Mouse (Mus musculus) midbrain, embryonic 15.5 days (tissue): ENCODE results near the gene Mc3r. TPM values are rescaled to one million over a fixed set of nuclear protein-coding genes. Genes with fewer than 3 reads are reported as not detected.

Experiments used
- ATAC-seq: fragments of 200-750 bp; cut with Nextera tagmentation; replicated peaks from 2 replicates; pipeline ENCODE4 v1.8.0; 2017; ENCODE audit warnings: moderate TSS enrichment
- H3K27ac ChIP-seq: fragments of 300-500 bp; sonication (generic); 2 replicates; pipeline ENCODE4 v1.5.1; 2015; ENCODE audit warnings: mild to moderate bottlenecking, inconsistent platforms
- H3K27me3 ChIP-seq: fragments of 300-500 bp; sonication (generic); replicated peaks from 2 replicates; pipeline ENCODE4 v1.6.1; 2015; ENCODE audit warnings: inconsistent platforms
- H3K36me3 ChIP-seq: fragments of 300-500 bp; sonication (generic); replicated peaks from 2 replicates; pipeline ENCODE4 v1.6.1; 2015; ENCODE audit warnings: inconsistent platforms
- H3K4me1 ChIP-seq: fragments of 300-500 bp; sonication (generic); 2 replicates; pipeline ENCODE4 v1.6.1; 2015; ENCODE audit warnings: inconsistent platforms
- H3K4me2 ChIP-seq: fragments of 300-500 bp; sonication (generic); 2 replicates; pipeline ENCODE4 v1.6.1; 2015; ENCODE audit warnings: inconsistent platforms, mild to moderate bottlenecking, moderate library complexity
- H3K4me3 ChIP-seq: fragments of 300-500 bp; sonication (generic); 2 replicates; pipeline ENCODE4 v1.5.1; 2015; ENCODE audit warnings: mild to moderate bottlenecking, inconsistent platforms
- H3K9ac ChIP-seq: fragments of 300-500 bp; sonication (generic); 2 replicates; pipeline ENCODE4 v1.6.1; 2015; ENCODE audit warnings: mild to moderate bottlenecking, inconsistent platforms
- H3K9me3 ChIP-seq: fragments of 300-500 bp; sonication (generic); 2 replicates; pipeline ENCODE4 v1.6.1; 2016; ENCODE audit warnings: inconsistent platforms
- WGBS: fragments of 180-500 bp; shearing (Covaris S2); methylation state at CpG from one replicate; pipeline ENCODE4 v1.1.7; 2015; ENCODE audit warnings: mixed read lengths; 5-methylcytosine and 5-hydroxymethylcytosine counted together
- polyA plus RNA-seq: library from polyadenylated mRNA; unstranded; fragments of >200 nt; fragmentation: Nextera tagmentation; extraction: Ambion mirVana; gene quantifications from 2 replicates; pipeline ENCODE4 v1.2.1, GENCODE M21; 2015

The Mc3r gene
- polyA plus RNA-seq, 1 experiment from 2014 or later = 0.39 TPM

DNA sequence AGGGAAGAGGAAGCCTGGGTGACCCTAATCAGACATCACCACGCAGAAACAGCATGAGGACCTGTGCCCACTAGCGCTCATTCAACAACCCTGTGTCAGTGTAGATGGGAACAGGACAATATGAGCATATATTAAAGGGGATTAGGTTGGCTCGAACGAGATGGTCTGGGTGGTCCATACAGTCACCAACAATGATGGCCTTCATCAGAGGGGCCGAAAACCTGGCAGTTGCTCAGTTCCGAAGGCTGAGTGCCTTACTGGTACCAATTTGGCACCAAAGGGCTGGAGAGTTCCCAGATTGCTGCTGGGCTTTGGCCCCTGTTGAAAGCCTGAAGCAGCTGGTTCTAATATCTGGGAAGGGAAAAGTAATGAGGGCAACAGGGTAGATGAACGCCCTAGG, 25.4 kb upstream of the Mc3r start:
- H3K9me3 ChIP-seq = no peaks in the 10 kb centered on the region
- no peaks in the 10 kb centered on the region for H3K36me3 ChIP-seq
- H3K4me2 ChIP-seq = no peak overlapping the region
- no peak overlapping the region for H3K27ac ChIP-seq
- H3K9ac ChIP-seq = no peak overlapping the region
- peak; percentile 34; the same call in 1 of the 2 replicates for ATAC-seq
- no peak overlapping the region for H3K4me3 ChIP-seq
- H3K27me3 ChIP-seq = peaks cover 16% of the 10 kb centered on the region
- H3K4me1 ChIP-seq = no peaks in the 10 kb centered on the region
- 78% methylated on average over 7 of the region's 7 CpGs for WGBS

DNA sequence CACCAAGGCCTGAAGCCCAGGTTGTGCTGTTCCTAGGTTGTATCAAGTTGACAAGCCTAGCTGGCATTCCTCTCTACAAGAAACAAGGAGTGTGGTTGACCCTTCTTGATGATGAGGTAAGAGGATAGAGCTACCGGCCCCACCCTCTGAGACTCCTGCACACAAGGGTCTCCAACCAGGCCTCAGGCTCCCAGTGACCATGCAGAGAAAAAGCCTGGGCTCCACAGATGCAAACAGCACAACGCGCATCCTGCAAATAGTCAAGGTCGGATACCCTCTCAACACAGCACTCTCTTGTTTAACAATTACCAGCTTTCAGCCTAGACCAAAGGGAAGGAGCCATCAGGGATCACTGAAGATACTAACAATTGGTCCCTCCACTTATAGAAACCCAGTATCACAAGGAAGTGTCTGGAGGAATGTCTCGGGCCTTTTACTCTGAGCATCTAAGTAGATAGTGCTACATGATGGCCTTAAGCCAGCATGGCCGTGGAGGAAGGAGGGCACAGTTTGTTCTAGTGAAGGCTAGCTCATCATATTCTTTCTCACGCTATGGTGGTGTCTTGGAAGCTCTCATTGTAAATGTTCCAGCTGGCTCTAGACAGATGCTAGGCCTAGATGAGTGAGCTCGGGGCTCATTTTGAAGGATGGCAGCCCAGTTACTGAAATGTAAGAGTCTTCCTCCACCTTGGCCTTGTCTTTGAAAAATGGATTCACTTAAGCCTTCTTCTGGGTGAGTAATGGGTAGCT, 24.7 kb upstream of the Mc3r start:
- Histone ChIP-seq H3K9me3 (no peaks in the 10 kb centered on the region), H3K9ac (no peak overlapping the region), H3K27me3 (peaks cover 16% of the 10 kb centered on the region), H3K4me3 (no peak overlapping the region), H3K27ac (no peak overlapping the region), H3K4me1 (no peaks in the 10 kb centered on the region), H3K36me3 (no peaks in the 10 kb centered on the region), H3K4me2 (no peak overlapping the region)
- ATAC-seq = no peak
- WGBS = 91% methylated on average over 8 of the region's 8 CpGs

DNA sequence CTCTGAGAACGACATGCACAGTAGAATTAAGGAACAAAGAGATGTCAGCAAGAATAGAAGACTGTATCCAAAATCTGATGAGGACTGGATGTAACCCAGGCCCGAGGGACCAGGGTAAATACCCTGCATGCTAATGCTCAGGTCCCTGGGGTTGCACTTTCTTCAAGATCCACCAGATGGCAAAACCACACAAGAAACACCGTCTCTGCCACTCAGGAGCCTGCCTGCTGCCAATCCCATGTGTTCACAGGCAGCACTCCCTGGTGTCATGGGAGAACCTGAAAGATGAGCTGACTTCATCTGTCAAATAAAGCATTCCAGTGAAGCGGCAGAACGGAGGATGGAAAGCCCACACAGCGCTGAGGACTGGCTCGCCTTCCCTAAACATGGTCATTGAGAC, 21.3 kb upstream of the Mc3r start:
- H3K9ac ChIP-seq = no peak overlapping the region
- no peak overlapping the region for H3K27ac ChIP-seq
- H3K36me3 ChIP-seq = no peaks in the 10 kb centered on the region
- peak; percentile 73 for ATAC-seq
- H3K27me3 ChIP-seq = peaks cover 16% of the 10 kb centered on the region
- no peak overlapping the region for H3K4me3 ChIP-seq
- H3K4me1 ChIP-seq = no peaks in the 10 kb centered on the region
- no peak overlapping the region for H3K4me2 ChIP-seq
- no peaks in the 10 kb centered on the region for H3K9me3 ChIP-seq
- 28% methylated on average over 7 of the region's 7 CpGs for WGBS

DNA sequence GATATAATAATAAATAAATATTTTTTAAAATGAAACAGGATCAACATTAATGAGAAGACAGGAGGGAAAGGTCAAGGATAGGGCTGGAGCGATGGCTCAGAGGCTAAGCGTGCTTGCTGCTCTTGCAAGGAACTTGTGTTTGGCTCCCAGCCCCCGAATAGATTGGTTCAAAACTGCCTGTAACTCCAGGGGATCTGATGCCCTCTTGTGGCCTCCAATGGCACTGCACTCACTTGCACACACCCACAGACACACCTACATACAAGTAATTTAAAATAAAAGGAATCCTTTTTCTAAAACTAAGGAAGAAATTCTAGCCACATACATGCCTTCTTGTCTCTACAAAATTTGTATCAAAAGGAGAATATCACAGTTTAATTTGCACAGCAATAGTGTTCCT, 20.5 kb upstream of the Mc3r start:
- WGBS = 96% methylated on average over 3 of the region's 3 CpGs
- peaks cover 12% of the 10 kb centered on the region for H3K27me3 ChIP-seq
- ATAC-seq = no peak
- no peak overlapping the region for H3K27ac ChIP-seq
- H3K4me2 ChIP-seq = no peak overlapping the region
- H3K4me3 ChIP-seq = no peak overlapping the region
- H3K4me1 ChIP-seq = no peaks in the 10 kb centered on the region
- no peak overlapping the region for H3K9ac ChIP-seq
- H3K9me3 ChIP-seq = no peaks in the 10 kb centered on the region
- no peaks in the 10 kb centered on the region for H3K36me3 ChIP-seq

DNA sequence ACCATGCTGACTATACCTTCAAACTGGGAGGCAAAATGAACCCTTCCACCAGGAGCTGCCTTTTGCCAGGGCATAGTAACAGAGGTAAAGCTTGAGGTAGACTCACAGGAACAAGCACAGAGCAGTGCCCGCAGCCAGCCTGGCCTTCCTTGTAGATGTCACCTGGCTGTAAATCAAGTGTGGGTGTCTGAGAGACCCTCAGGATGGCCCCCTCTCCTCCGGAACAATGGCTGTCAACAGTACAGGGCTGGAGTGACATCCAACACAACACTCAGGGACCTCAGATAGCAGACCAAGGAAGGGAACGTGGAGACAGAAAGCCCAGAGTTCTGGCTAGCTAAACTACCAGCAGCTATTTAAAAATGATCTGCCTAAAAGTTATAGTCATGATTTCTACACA, 19.1 kb upstream of the Mc3r start:
- no peaks in the 10 kb centered on the region for H3K27me3 ChIP-seq
- H3K4me1 ChIP-seq = no peaks in the 10 kb centered on the region
- ATAC-seq = no peak
- no peak overlapping the region for H3K9ac ChIP-seq
- no peaks in the 10 kb centered on the region for H3K9me3 ChIP-seq
- H3K27ac ChIP-seq = no peak overlapping the region
- H3K36me3 ChIP-seq = no peaks in the 10 kb centered on the region
- no peak overlapping the region for H3K4me2 ChIP-seq
- WGBS = 46% methylated on average over 3 of the region's 3 CpGs
- H3K4me3 ChIP-seq = no peak overlapping the region

DNA sequence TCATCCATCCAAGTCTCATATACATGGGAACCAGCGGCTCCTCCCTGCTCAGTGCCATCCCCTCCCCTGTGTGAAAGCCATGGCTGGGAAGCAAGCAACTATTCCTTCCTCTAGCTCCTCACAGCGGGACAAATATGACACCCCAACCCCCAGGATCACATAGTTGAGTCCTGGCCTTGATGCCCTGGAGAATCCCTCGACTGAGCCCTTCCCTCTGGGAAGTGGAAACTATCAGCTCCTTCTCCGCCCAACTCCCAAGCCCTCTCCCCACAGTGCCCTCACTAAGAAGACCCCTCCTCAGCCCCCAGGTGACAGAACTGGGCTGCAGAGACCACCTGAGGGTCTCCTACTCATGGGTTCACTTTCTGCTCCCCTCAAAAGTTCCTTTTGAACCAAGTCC, 18.2 kb upstream of the Mc3r start:
- no peaks in the 10 kb centered on the region for H3K4me1 ChIP-seq
- WGBS = 62% methylated on average over 4 of the region's 4 CpGs
- H3K36me3 ChIP-seq = no peaks in the 10 kb centered on the region
- no peak for ATAC-seq
- H3K27ac ChIP-seq = no peak overlapping the region
- H3K9ac ChIP-seq = no peak overlapping the region
- H3K27me3 ChIP-seq = no peaks in the 10 kb centered on the region
- H3K4me3 ChIP-seq = no peak overlapping the region
- H3K4me2 ChIP-seq = no peak overlapping the region
- H3K9me3 ChIP-seq = no peaks in the 10 kb centered on the region

DNA sequence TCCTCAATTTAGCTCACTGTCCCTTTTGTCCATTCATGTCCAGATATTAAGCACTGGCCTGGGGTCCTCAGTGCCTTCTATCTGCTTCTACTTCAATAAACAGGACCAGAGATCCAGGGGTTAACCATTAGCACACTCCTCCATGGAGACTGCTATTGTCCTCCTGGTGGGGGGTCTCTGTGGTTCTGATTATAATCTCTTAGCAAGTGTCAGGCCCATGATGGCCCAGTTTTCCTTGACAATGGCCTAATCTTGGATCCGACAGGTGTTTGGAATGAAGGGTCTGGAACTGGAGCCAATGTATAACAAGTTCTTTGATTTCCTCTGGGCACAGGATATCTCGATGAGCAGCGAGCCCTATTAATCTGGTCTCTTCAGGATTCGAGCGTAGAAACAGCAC, 10.1 kb upstream of the Mc3r start:
- H3K27me3 ChIP-seq = no peaks in the 10 kb centered on the region; the same call in 1 of the 2 replicates
- H3K4me3 ChIP-seq = no peak overlapping the region
- H3K36me3 ChIP-seq = no peaks in the 10 kb centered on the region
- H3K4me2 ChIP-seq = no peak overlapping the region
- H3K27ac ChIP-seq = no peak overlapping the region
- no peak overlapping the region for H3K9ac ChIP-seq
- WGBS = 66% methylated on average over 5 of the region's 5 CpGs
- no peaks in the 10 kb centered on the region for H3K9me3 ChIP-seq
- no peak for ATAC-seq
- H3K4me1 ChIP-seq = no peaks in the 10 kb centered on the region

DNA sequence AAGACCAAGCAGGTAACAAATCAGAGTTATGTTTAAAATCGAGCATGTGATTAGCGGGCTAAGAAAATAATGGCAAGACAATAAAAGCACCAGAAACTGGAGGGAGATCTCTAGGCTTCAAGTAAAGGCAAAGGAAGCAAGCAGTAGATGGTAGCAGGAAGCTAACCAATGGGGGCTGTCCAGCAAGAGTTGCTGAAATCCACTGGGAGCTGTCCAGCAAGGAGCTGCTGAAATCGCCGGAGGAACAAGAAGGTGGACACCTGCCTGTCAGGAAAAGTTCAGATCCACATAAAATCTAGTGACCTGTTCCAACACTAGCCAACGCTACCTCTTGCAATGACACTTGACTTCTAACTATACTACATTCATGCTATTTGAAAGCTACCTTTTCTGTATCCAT, 7.3 kb upstream of the Mc3r start:
- Histone ChIP-seq H3K4me3 (no peak overlapping the region), H3K27ac (no peak overlapping the region), H3K36me3 (no peaks in the 10 kb centered on the region), H3K9ac (no peak overlapping the region), H3K9me3 (no peaks in the 10 kb centered on the region), H3K4me2 (no peak overlapping the region), H3K27me3 (peaks cover 4% of the 10 kb centered on the region; the same call in 1 of the 2 replicates), H3K4me1 (no peaks in the 10 kb centered on the region)
- WGBS = 24% methylated on average over 5 of the region's 5 CpGs
- no peak for ATAC-seq

DNA sequence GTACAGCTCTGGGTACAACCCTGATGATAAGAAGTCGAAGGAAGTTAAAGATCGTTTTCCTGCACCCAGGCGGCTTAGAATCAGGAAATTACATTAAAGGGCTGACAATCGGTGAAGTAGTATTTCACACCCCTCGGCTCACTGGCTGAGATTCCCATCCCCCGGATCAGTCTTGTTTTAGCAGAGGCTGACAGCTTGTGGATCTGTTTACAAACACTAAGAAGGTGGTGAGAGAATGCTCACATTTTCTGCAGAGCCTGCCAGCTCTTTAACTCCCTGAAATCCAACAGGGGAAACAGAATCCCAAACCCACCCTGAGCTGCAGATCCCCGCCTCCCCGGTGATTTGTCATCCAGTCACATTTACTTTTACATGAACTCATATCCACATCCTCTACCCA, 2.8 kb upstream of the Mc3r start:
- Histone ChIP-seq H3K9ac (no peak overlapping the region), H3K27me3 (peaks cover 15% of the 10 kb centered on the region), H3K27ac (no peak overlapping the region), H3K9me3 (no peaks in the 10 kb centered on the region), H3K4me2 (no peak overlapping the region), H3K36me3 (no peaks in the 10 kb centered on the region), H3K4me1 (peaks cover 5% of the 10 kb centered on the region), H3K4me3 (no peak overlapping the region)
- ATAC-seq = no peak
- 76% methylated on average over 8 of the region's 8 CpGs for WGBS

DNA sequence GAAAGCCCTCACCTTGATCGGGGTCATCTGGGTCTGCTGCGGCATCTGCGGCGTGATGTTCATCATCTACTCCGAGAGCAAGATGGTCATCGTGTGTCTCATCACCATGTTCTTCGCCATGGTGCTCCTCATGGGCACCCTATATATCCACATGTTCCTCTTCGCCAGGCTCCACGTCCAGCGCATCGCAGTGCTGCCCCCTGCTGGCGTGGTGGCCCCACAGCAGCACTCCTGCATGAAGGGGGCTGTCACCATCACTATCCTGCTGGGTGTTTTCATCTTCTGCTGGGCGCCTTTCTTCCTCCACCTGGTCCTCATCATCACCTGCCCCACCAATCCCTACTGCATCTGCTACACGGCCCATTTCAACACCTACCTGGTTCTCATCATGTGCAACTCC, 1.0 kb downstream of the Mc3r start:
- 85% methylated on average over 14 of the region's 14 CpGs for WGBS
- ATAC-seq = no peak
- H3K9ac ChIP-seq = no peak overlapping the region
- H3K27me3 ChIP-seq = peaks cover 15% of the 10 kb centered on the region
- H3K36me3 ChIP-seq = no peaks in the 10 kb centered on the region
- H3K27ac ChIP-seq = no peak overlapping the region
- H3K4me2 ChIP-seq = no peak overlapping the region
- H3K4me1 ChIP-seq = peaks cover 5% of the 10 kb centered on the region
- H3K4me3 ChIP-seq = no peak overlapping the region
- H3K9me3 ChIP-seq = no peaks in the 10 kb centered on the region

DNA sequence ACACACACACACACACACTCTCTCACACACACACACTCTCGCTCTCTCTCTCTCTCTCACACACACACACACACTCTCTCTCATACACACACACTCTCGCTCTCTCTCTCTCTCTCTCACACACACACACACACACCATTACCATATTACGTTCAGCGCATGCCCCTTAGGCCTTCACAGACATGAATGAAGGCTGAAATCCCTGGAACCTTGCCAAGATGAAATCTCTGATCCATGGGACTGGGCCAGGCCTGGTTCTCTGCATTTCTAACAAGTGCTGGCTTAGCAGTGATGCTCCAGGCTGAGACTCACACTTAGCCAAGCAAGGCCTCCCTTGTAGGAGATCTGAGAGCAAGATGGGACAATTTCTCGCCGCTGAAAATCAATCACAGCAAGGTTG, 8.1 kb downstream of the Mc3r start:
- peak; percentile 56; the same call in 1 of the 2 replicates for ATAC-seq
- H3K9ac ChIP-seq = no peak overlapping the region
- H3K27me3 ChIP-seq = no peaks in the 10 kb centered on the region

DNA sequence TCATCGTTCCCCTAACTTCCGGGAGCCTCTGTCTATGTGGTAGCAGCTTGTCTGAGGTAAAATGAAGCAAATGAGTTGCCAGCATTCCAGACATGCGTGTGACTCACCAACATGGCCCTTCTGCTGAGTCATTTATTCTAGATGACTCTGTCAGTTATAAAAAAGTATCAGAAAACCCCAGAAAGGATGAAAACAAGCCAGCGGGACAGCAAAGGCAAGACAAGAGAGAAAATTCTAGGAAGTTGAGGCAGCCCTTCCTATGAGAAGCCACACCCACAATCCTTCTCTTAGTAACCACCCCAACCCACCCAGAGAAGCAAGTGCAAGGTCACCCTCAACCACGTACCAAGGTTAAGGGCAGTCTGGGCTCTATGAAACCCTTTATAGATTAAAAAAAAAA, 8.7 kb downstream of the Mc3r start:
- WGBS = 88% methylated on average over 5 of the region's 5 CpGs
- Histone ChIP-seq H3K4me2 (no peak overlapping the region), H3K9ac (no peak overlapping the region), H3K4me1 (0 out of 2 replicates have a peak, but pooled peaks cover 3% of the 10 kb centered on the region), H3K36me3 (no peaks in the 10 kb centered on the region), H3K27me3 (no peaks in the 10 kb centered on the region), H3K27ac (no peak overlapping the region), H3K4me3 (no peak overlapping the region), H3K9me3 (no peaks in the 10 kb centered on the region)
- no peak for ATAC-seq

More for the DNA sequence above, 8.1 kb downstream of the Mc3r start:
- Histone ChIP-seq H3K4me1 (0 out of 2 replicates have a peak, but pooled peaks cover 3% of the 10 kb centered on the region), H3K27ac (no peak overlapping the region), H3K9me3 (no peaks in the 10 kb centered on the region), H3K4me3 (no peak overlapping the region), H3K4me2 (no peak overlapping the region), H3K36me3 (no peaks in the 10 kb centered on the region)
- 68% methylated on average over 6 of the region's 6 CpGs for WGBS

DNA sequence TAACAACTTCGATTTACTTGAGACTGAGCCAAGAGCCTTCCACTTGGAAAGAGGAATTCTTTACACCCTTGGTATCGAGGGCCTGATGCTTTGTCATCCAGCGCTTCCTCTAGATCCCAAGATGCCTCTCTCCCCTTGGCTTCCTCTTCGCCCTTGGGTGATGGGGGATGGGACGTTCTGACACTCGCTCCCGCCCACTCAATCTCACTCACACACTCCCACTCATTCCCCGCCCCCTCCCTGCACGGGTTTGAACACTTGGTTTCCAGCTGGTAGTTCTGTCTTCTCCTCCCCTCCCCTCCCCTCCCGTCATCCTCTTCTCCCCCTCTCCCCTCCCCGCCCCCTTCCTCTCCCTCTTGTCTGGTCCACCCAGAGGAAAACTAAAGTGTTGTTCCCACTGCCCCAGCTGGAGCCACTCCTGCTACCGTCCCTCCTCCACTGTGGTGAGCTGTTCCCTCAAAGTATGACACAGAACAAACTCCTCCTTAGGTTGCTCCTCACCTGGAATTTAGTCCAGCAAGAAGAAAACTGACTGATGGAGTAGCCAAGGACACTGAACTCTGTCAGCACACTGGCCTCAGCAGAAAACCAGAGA, 9.3 kb downstream of the Mc3r start:
- Histone ChIP-seq H3K9ac (no peak overlapping the region), H3K36me3 (no peaks in the 10 kb centered on the region), H3K27ac (no peak overlapping the region), H3K27me3 (no peaks in the 10 kb centered on the region), H3K9me3 (no peaks in the 10 kb centered on the region), H3K4me3 (no peak overlapping the region), H3K4me1 (0 out of 2 replicates have a peak, but pooled peaks cover 3% of the 10 kb centered on the region), H3K4me2 (no peak overlapping the region)
- 42% methylated on average over 12 of the region's 12 CpGs for WGBS
- ATAC-seq = no peak
